Mouse (Mus musculus) neural tube, embryonic 15.5 days (tissue): ENCODE measurements around the gene Ergic1. TPM values are rescaled to one million over a fixed set of nuclear protein-coding genes. Genes with fewer than 3 reads are reported as not detected.

Experiments used
- ATAC-seq: fragments of 200-750 bp; cut with Nextera tagmentation; 2 replicates; pipeline ENCODE4 v1.8.0; 2017; ENCODE audit warnings: mild to moderate bottlenecking, moderate TSS enrichment, moderate library complexity; ENCODE audit not compliant: low FRiP score
- H3K27ac ChIP-seq: fragments of 300-500 bp; sonication (generic); replicated peaks from 2 replicates; pipeline ENCODE4 v1.5.1; 2015; ENCODE audit warnings: mild to moderate bottlenecking, inconsistent platforms
- H3K27me3 ChIP-seq: fragments of 300-500 bp; sonication (generic); replicated peaks from 2 replicates; pipeline ENCODE4 v1.6.1; 2015; ENCODE audit warnings: inconsistent platforms
- H3K36me3 ChIP-seq: fragments of 300-500 bp; sonication (generic); 2 replicates; pipeline ENCODE4 v1.6.1; 2015; ENCODE audit warnings: inconsistent platforms
- H3K4me1 ChIP-seq: fragments of 300-500 bp; sonication (generic); 2 replicates; pipeline ENCODE4 v1.6.1; 2015; ENCODE audit warnings: inconsistent platforms
- H3K4me2 ChIP-seq: fragments of 300-500 bp; sonication (generic); 2 replicates; pipeline ENCODE4 v1.6.1; 2015; ENCODE audit warnings: inconsistent platforms, mild to moderate bottlenecking, moderate library complexity
- H3K4me3 ChIP-seq: fragments of 300-500 bp; sonication (generic); replicated peaks from 2 replicates; pipeline ENCODE4 v1.5.1; 2015; ENCODE audit warnings: mild to moderate bottlenecking, inconsistent platforms
- H3K9ac ChIP-seq: fragments of 300-500 bp; sonication (generic); replicated peaks from 2 replicates; pipeline ENCODE4 v1.6.1; 2015; ENCODE audit warnings: mild to moderate bottlenecking, inconsistent platforms
- H3K9me3 ChIP-seq: fragments of 300-500 bp; sonication (generic); replicated peaks from 2 replicates; pipeline ENCODE4 v1.6.1; 2016; ENCODE audit warnings: inconsistent platforms
- WGBS: fragments of 180-500 bp; shearing (Covaris S2); methylation state at CpG from one replicate; pipeline ENCODE4 v1.1.7; 2015; ENCODE audit warnings: mixed read lengths; 5-methylcytosine and 5-hydroxymethylcytosine counted together
- polyA plus RNA-seq: library from polyadenylated mRNA; unstranded; fragments of >200 nt; fragmentation: Nextera tagmentation; extraction: Ambion mirVana; gene quantifications from 2 replicates; pipeline ENCODE4 v1.2.1, GENCODE M21; 2015

Gene Ergic1
- polyA plus RNA-seq, 1 experiment from 2014 or later = 89.7 TPM

GRCm38 (mm10) chr17:26544319-26544963, 16.8 kb upstream of the Ergic1 start:
- Histone ChIP-seq H3K27ac (no peak overlapping the region), H3K9me3 (no peaks in the 10 kb centered on the region), H3K4me1 (peaks cover 4% of the 10 kb centered on the region; the same call in 1 of the 2 replicates), H3K27me3 (no peaks in the 10 kb centered on the region), H3K9ac (no peak overlapping the region), H3K36me3 (no peaks in the 10 kb centered on the region), H3K4me2 (no peak overlapping the region), H3K4me3 (no peak overlapping the region)
- ATAC-seq = no peak
- 87% methylated on average over 8 of the region's 8 CpGs for WGBS

- Histone ChIP-seq H3K4me2 (no peak overlapping the region), H3K4me1 (peaks cover 4% of the 10 kb centered on the region; the same call in 1 of the 2 replicates), H3K9me3 (no peaks in the 10 kb centered on the region), H3K9ac (no peak overlapping the region), H3K4me3 (no peak overlapping the region), H3K27ac (no peak overlapping the region), H3K27me3 (no peaks in the 10 kb centered on the region), H3K36me3 (no peaks in the 10 kb centered on the region)
- 37% methylated on average over 7 of the region's 7 CpGs for WGBS
- ATAC-seq = no peak
These were observed 13.5 kb upstream of the Ergic1 start for GRCm38 (mm10) chr17:26547771-26548170.

- WGBS = 10% methylated on average over 5 of the region's 5 CpGs
- Histone ChIP-seq H3K27ac (no peak overlapping the region), H3K4me3 (no peak overlapping the region), H3K4me1 (peaks cover 4% of the 10 kb centered on the region; the same call in 1 of the 2 replicates), H3K9me3 (no peaks in the 10 kb centered on the region), H3K4me2 (no peak overlapping the region), H3K27me3 (no peaks in the 10 kb centered on the region), H3K36me3 (no peaks in the 10 kb centered on the region), H3K9ac (no peak overlapping the region)
- ATAC-seq = no peak
These were observed 12.7 kb upstream of the Ergic1 start for GRCm38 (mm10) chr17:26548566-26548965.

- no peak for ATAC-seq
- peaks cover 4% of the 10 kb centered on the region; the same call in 1 of the 2 replicates for H3K4me1 ChIP-seq
- H3K27me3 ChIP-seq = no peaks in the 10 kb centered on the region
- H3K9ac ChIP-seq = no peak overlapping the region
- 11% methylated on average over 12 of the region's 12 CpGs for WGBS
- H3K4me3 ChIP-seq = no peak overlapping the region
- H3K4me2 ChIP-seq = no peak overlapping the region
- H3K36me3 ChIP-seq = no peaks in the 10 kb centered on the region
- no peak overlapping the region for H3K27ac ChIP-seq
- H3K9me3 ChIP-seq = no peaks in the 10 kb centered on the region
These were observed 12.0 kb upstream of the Ergic1 start for GRCm38 (mm10) chr17:26549148-26549809.

GRCm38 (mm10) chr17:26551104-26551503, 10.2 kb upstream of the Ergic1 start:
- 90% methylated on average over 6 of the region's 6 CpGs for WGBS
- H3K4me1 ChIP-seq = peaks cover 4% of the 10 kb centered on the region; the same call in 1 of the 2 replicates
- H3K9ac ChIP-seq = no peak overlapping the region
- no peak overlapping the region for H3K4me3 ChIP-seq
- no peaks in the 10 kb centered on the region for H3K27me3 ChIP-seq
- H3K4me2 ChIP-seq = no peak overlapping the region
- no peaks in the 10 kb centered on the region for H3K36me3 ChIP-seq
- no peaks in the 10 kb centered on the region for H3K9me3 ChIP-seq
- H3K27ac ChIP-seq = no peak overlapping the region
- ATAC-seq = no peak

GRCm38 (mm10) chr17:26553033-26553432, 8.3 kb upstream of the Ergic1 start:
- ATAC-seq = no peak
- H3K4me3 ChIP-seq = no peak overlapping the region
- 80% methylated on average over 3 of the region's 3 CpGs for WGBS
- H3K9me3 ChIP-seq = no peaks in the 10 kb centered on the region
- H3K36me3 ChIP-seq = no peaks in the 10 kb centered on the region
- no peak overlapping the region for H3K4me2 ChIP-seq
- peaks cover 4% of the 10 kb centered on the region; the same call in 1 of the 2 replicates for H3K4me1 ChIP-seq
- no peaks in the 10 kb centered on the region for H3K27me3 ChIP-seq
- no peak overlapping the region for H3K27ac ChIP-seq
- no peak overlapping the region for H3K9ac ChIP-seq

- peak overlapping the region; percentile 76 for H3K4me3 ChIP-seq
- no peaks in the 10 kb centered on the region for H3K9me3 ChIP-seq
- H3K27ac ChIP-seq = peak overlapping the region; percentile 85
- H3K4me1 ChIP-seq = peaks cover 36% of the 10 kb centered on the region
- H3K36me3 ChIP-seq = peaks cover 20% of the 10 kb centered on the region
- no peaks in the 10 kb centered on the region for H3K27me3 ChIP-seq
- 35% methylated on average over 9 of the region's 9 CpGs for WGBS
- ATAC-seq = peak; percentile 5; the same call in 1 of the 2 replicates
- peak overlapping the region; percentile 86 for H3K9ac ChIP-seq
- H3K4me2 ChIP-seq = peak overlapping the region; percentile 91
These were observed 581 bp upstream of the Ergic1 start for GRCm38 (mm10) chr17:26560526-26561289.

GRCm38 (mm10) chr17:26561651-26562181, 427 bp downstream of the Ergic1 start, which contains the start of gene Dusp1:
TSS of gene Dusp1 (minus strand) at chr17:26562128.
- peak; percentile 83 for ATAC-seq
- 1% methylated on average over 25 of the region's 25 CpGs for WGBS

GRCm38 (mm10) chr17:26562292-26562691, 1.0 kb downstream of the Ergic1 start:
- no peak for ATAC-seq
- WGBS = 76% methylated on average over 4 of the region's 4 CpGs
- H3K36me3 ChIP-seq = peaks cover 33% of the 10 kb centered on the region
- H3K4me3 ChIP-seq = peak overlapping the region; percentile 76
- H3K9ac ChIP-seq = peak overlapping the region; percentile 86
- H3K4me2 ChIP-seq = peak overlapping the region; percentile 91
- H3K27ac ChIP-seq = peak overlapping the region; percentile 85; the same call in 1 of the 2 replicates
- peaks cover 36% of the 10 kb centered on the region for H3K4me1 ChIP-seq
- no peaks in the 10 kb centered on the region for H3K9me3 ChIP-seq
- no peaks in the 10 kb centered on the region for H3K27me3 ChIP-seq

More at GRCm38 (mm10) chr17:26561651-26562181, 427 bp downstream of the Ergic1 start, which contains the start of gene Dusp1:
- Histone ChIP-seq H3K9me3 (no peaks in the 10 kb centered on the region), H3K9ac (peak within 1 kb of the TSS; percentile 86), H3K36me3 (peaks cover 29% of the 10 kb centered on the region), H3K4me1 (peaks cover 36% of the 10 kb centered on the region), H3K27me3 (no peaks in the 10 kb centered on the region), H3K4me3 (peak within 1 kb of the TSS; percentile 76), H3K27ac (peak within 1 kb of the TSS; percentile 85), H3K4me2 (peak within 1 kb of the TSS; percentile 91)

- Histone ChIP-seq H3K4me2 (no peak overlapping the region), H3K9ac (no peak overlapping the region), H3K4me3 (no peak overlapping the region), H3K4me1 (peaks cover 36% of the 10 kb centered on the region), H3K27ac (no peak overlapping the region), H3K9me3 (no peaks in the 10 kb centered on the region), H3K36me3 (peaks cover 42% of the 10 kb centered on the region), H3K27me3 (no peaks in the 10 kb centered on the region)
- 85% methylated on average over 6 of the region's 6 CpGs for WGBS
- ATAC-seq = no peak
These were observed 2.2 kb downstream of the Ergic1 start for GRCm38 (mm10) chr17:26563476-26563875.

GRCm38 (mm10) chr17:26564439-26564838, 3.1 kb downstream of the Ergic1 start:
- no peaks in the 10 kb centered on the region for H3K9me3 ChIP-seq
- no peak overlapping the region for H3K27ac ChIP-seq
- H3K4me3 ChIP-seq = no peak overlapping the region
- no peak overlapping the region for H3K9ac ChIP-seq
- H3K4me2 ChIP-seq = no peak overlapping the region
- peaks cover 43% of the 10 kb centered on the region for H3K36me3 ChIP-seq
- H3K27me3 ChIP-seq = no peaks in the 10 kb centered on the region
- 55% methylated on average over 9 of the region's 9 CpGs for WGBS
- peaks cover 36% of the 10 kb centered on the region for H3K4me1 ChIP-seq
- ATAC-seq = no peak
